In genomic region chr7:16875310-16875325, GRCm38 (mm10) we compare ENCODE assay signal across 8 mouse cellular contexts. TPM values are rescaled to one million over a fixed set of nuclear protein-coding genes. Genes with fewer than 3 reads are reported as not detected.
DNase-seq lines count a peak whose midpoint lies in the region; ATAC-seq and TF ChIP-seq lines count a peak whose summit lies in the region.

Gene Dact3 (plus strand): TSS chr7:16875317.

- peak within 1 kb of the TSS; percentile 91 for H3K9ac ChIP-seq in embryonic facial prominence, embryonic 13.5 days
- H3K9ac ChIP-seq in hindbrain, embryonic 15.5 days = peak within 1 kb of the TSS; percentile 80
- H3K9ac ChIP-seq in liver, postnatal 0 days (replicated peaks) = peak within 1 kb of the TSS; percentile 58; the same call in 1 of the 2 replicates

- H3K4me1 ChIP-seq in embryonic facial prominence, embryonic 13.5 days = peaks cover 18% of the 10 kb centered on the region
- peaks cover 34% of the 10 kb centered on the region for H3K4me1 ChIP-seq in hindbrain, embryonic 15.5 days (replicated peaks)
- H3K4me1 ChIP-seq in liver, postnatal 0 days (ENCODE audit: insufficient read depth) = peaks cover 17% of the 10 kb centered on the region

- H3K4me2 ChIP-seq in embryonic facial prominence, embryonic 13.5 days = peak within 1 kb of the TSS; percentile 80
- H3K4me2 ChIP-seq in hindbrain, embryonic 15.5 days = peak within 1 kb of the TSS; percentile 80
- H3K4me2 ChIP-seq in liver, postnatal 0 days (ENCODE audit: low read depth, low read length) = peak within 1 kb of the TSS; percentile 92

- peaks cover 32% of the 10 kb centered on the region for H3K36me3 ChIP-seq in embryonic facial prominence, embryonic 13.5 days
- no peaks in the 10 kb centered on the region for H3K36me3 ChIP-seq in hindbrain, embryonic 15.5 days
- H3K36me3 ChIP-seq in liver, postnatal 0 days (replicated peaks; ENCODE audit: insufficient read depth, low read length) = peaks cover 7% of the 10 kb centered on the region; the same call in 1 of the 2 replicates

- TF ChIP-seq EP300 in liver, postnatal 0 days (IDR thresholded peaks at IDR 0.05; ENCODE audit: low read depth) = no peak

- peak within 1 kb of the TSS; percentile 94 for H3K27ac ChIP-seq in embryonic facial prominence, embryonic 13.5 days
- peak within 1 kb of the TSS; percentile 87 for H3K27ac ChIP-seq in hindbrain, embryonic 15.5 days (replicated peaks)
- peak within 1 kb of the TSS; percentile 59 for H3K27ac ChIP-seq in liver, postnatal 0 days (ENCODE audit: low read depth)

- TF ChIP-seq CTCF in liver, postnatal 0 days (IDR thresholded peaks at IDR 0.05; ENCODE audit: low read depth) = no peak

- H3K9me3 ChIP-seq in embryonic facial prominence, embryonic 13.5 days = no peaks in the 10 kb centered on the region
- no peaks in the 10 kb centered on the region for H3K9me3 ChIP-seq in hindbrain, embryonic 15.5 days
- H3K9me3 ChIP-seq in liver, postnatal 0 days (ENCODE audit: low read length) = no peaks in the 10 kb centered on the region

- no peaks in the 10 kb centered on the region for H3K27me3 ChIP-seq in embryonic facial prominence, embryonic 13.5 days
- H3K27me3 ChIP-seq in hindbrain, embryonic 15.5 days = no peaks in the 10 kb centered on the region
- peaks cover 16% of the 10 kb centered on the region for H3K27me3 ChIP-seq in liver, postnatal 0 days (ENCODE audit: insufficient read depth, low read length)

- no peak for ATAC-seq in embryonic facial prominence, embryonic 13.5 days (ENCODE audit: insufficient number of reproducible peaks, insufficient read depth, low FRiP score, low TSS enrichment, low read depth)
- no peak for ATAC-seq in hindbrain, embryonic 15.5 days (ENCODE audit: low FRiP score, low read depth)
- ATAC-seq in liver, postnatal 0 days = no peak

- DNase-seq in layer of hippocampus, adult 8-10 months (ENCODE audit: low spot score in 2 of 2) = no peak
- no peak for DNase-seq in layer of hippocampus, adult 9-11 months
- no peak for DNase-seq in liver, postnatal 0 days
- DNase-seq in thymus, postnatal 14 days = no peak
- no peak for DNase-seq in adrenal gland, postnatal 25 days
- DNase-seq in spleen, postnatal 14 days (ENCODE audit: low spot score in 2 of 2) = no peak

- 0% methylated on average over 1 of the region's 1 CpGs for WGBS in embryonic facial prominence, embryonic 13.5 days
- 0% methylated on average over 1 of the region's 1 CpGs for WGBS in hindbrain, embryonic 15.5 days
- no CpG with 5 or more reads among the region's 1 CpGs for WGBS in liver, postnatal 0 days (ENCODE audit: insufficient replicate concordance)

- H3K4me3 ChIP-seq in embryonic facial prominence, embryonic 13.5 days = peak within 1 kb of the TSS; percentile 85
- peak within 1 kb of the TSS; percentile 74 for H3K4me3 ChIP-seq in hindbrain, embryonic 15.5 days
- peak within 1 kb of the TSS; percentile 55 for H3K4me3 ChIP-seq in liver, postnatal 0 days (ENCODE audit: low read depth, low read length)

RNA-seq across cellular contexts. Expression of gene Dact3, which starts in this region (rescaled TPM):
- total RNA-seq in layer of hippocampus, adult 8-10 months (2022) = 100 to 1,000 TPM; 142 to 151 (median 149) TPM
- 4.9 TPM in 2 replicates for polyA plus RNA-seq in embryonic facial prominence, embryonic 13.5 days (2015; fragmentation: Nextera tagmentation; extraction: Ambion mirVana)
- polyA plus RNA-seq in hindbrain, embryonic 15.5 days (2015; fragmentation: Nextera tagmentation; extraction: Ambion mirVana) = 5.1 and 5.6 TPM in 2 replicates
- polyA plus RNA-seq in liver, postnatal 0 days (2015; fragmentation: Nextera tagmentation; extraction: Ambion mirVana) = 0.09 TPM in 2 replicates
- 1.8 and 2.8 TPM in 2 replicates for total RNA-seq in adrenal gland, postnatal 25 days (2021)

Comparison
In these comparisons a context has a peak if more than half of its experiments do, and no peak if none do; other contexts are left out.
1. RNA of gene Dact3 (total RNA-seq): 142 to 151 TPM in layer of hippocampus, adult 8-10 months; 1.8 to 2.8 TPM in adrenal gland, postnatal 25 days; every median in the first group is over 10 times any median in the second.
2. Peak in every context shown above with its lines, with median percentiles within 50 percentile points of each other: H3K27ac ChIP-seq, H3K4me2 ChIP-seq, H3K4me3 ChIP-seq and H3K9ac ChIP-seq.